Mouse (Mus musculus) forebrain, embryonic 12.5 days (tissue): ENCODE data around the gene Wfdc3. TPM values are rescaled to one million over a fixed set of nuclear protein-coding genes. Genes with fewer than 3 reads are reported as not detected.
"Not testable (repeated sequence)": the region's sequence is repeated elsewhere in the genome, so short reads cannot be mapped to it uniquely, and the experiment has no call there.

ENCODE experiments used
- ATAC-seq: fragments of 200-750 bp; cut with Nextera tagmentation; 2 replicates; pipeline ENCODE4 v1.8.0; 2017; ENCODE audit warnings: moderate TSS enrichment; ENCODE audit not compliant: low FRiP score
- H3K27ac ChIP-seq: fragments of 300-500 bp; sonication (generic); 2 replicates; pipeline ENCODE4 v1.5.1; 2016; ENCODE audit warnings: mild to moderate bottlenecking
- H3K27me3 ChIP-seq: fragments of 300-500 bp; sonication (generic); 2 replicates; pipeline ENCODE4 v1.6.1; 2016; ENCODE audit warnings: mild to moderate bottlenecking
- H3K36me3 ChIP-seq: fragments of 300-500 bp; sonication (generic); replicated peaks from 2 replicates; pipeline ENCODE4 v1.6.1; 2016; ENCODE audit warnings: mild to moderate bottlenecking
- H3K4me1 ChIP-seq: fragments of 300-500 bp; sonication (generic); 2 replicates; pipeline ENCODE4 v1.6.1; 2016
- H3K4me2 ChIP-seq: fragments of 300-500 bp; sonication (generic); 2 replicates; pipeline ENCODE4 v1.6.1; 2016; ENCODE audit warnings: mild to moderate bottlenecking, moderate library complexity
- H3K4me3 ChIP-seq: fragments of 300-500 bp; sonication (generic); replicated peaks from 2 replicates; pipeline ENCODE4 v1.5.1; 2016; ENCODE audit warnings: mild to moderate bottlenecking
- H3K9ac ChIP-seq: fragments of 300-500 bp; sonication (generic); 2 replicates; pipeline ENCODE4 v1.6.1; 2016; ENCODE audit warnings: mild to moderate bottlenecking
- H3K9me3 ChIP-seq: fragments of 300-500 bp; sonication (generic); 2 replicates; pipeline ENCODE4 v1.6.1; 2016
- WGBS: fragments of 180-500 bp; shearing (Covaris S2); methylation state at CpG from one replicate; pipeline ENCODE4 v1.1.7; 2016; 5-methylcytosine and 5-hydroxymethylcytosine counted together
- polyA plus RNA-seq: library from polyadenylated mRNA; unstranded; fragments of >200 nt; fragmentation: Nextera tagmentation; extraction: Ambion mirVana; gene quantifications from 2 replicates; pipeline ENCODE4 v1.2.1, GENCODE M21; 2016

Wfdc3 gene
- polyA plus RNA-seq, 1 experiment from 2014 or later = 0.73 TPM

- 86% methylated on average over 5 of the region's 5 CpGs for WGBS
- ATAC-seq = no peak
- H3K9me3 ChIP-seq = no peaks in the 10 kb centered on the region
These were observed 14.0 kb downstream of the Wfdc3 start for GRCm38 (mm10) chr2:164731719-164732118.

GRCm38 (mm10) chr2:164725895-164726619, 19.7 kb downstream of the Wfdc3 start:
- Histone ChIP-seq H3K4me1 (no peaks in the 10 kb centered on the region), H3K27me3 (0 out of 2 replicates have a peak, but pooled peaks cover 8% of the 10 kb centered on the region), H3K27ac (no peak overlapping the region), H3K4me3 (no peak overlapping the region), H3K4me2 (no peak overlapping the region), H3K36me3 (no peaks in the 10 kb centered on the region), H3K9me3 (no peaks in the 10 kb centered on the region), H3K9ac (no peak overlapping the region)
- no peak for ATAC-seq
- 27% methylated on average over 6 of the region's 6 CpGs for WGBS

More at GRCm38 (mm10) chr2:164731719-164732118, 14.0 kb downstream of the Wfdc3 start:
- no peak overlapping the region for H3K4me3 ChIP-seq
- H3K4me2 ChIP-seq = no peak overlapping the region
- no peaks in the 10 kb centered on the region for H3K4me1 ChIP-seq
- no peak overlapping the region for H3K27ac ChIP-seq
- peaks cover under 1% of the 10 kb centered on the region; the same call in 1 of the 2 replicates for H3K27me3 ChIP-seq
- H3K36me3 ChIP-seq = no peaks in the 10 kb centered on the region
- H3K9ac ChIP-seq = no peak overlapping the region

GRCm38 (mm10) chr2:164723276-164723675, 22.5 kb downstream of the Wfdc3 start:
- WGBS = 62% methylated on average over 4 of the region's 4 CpGs
- ATAC-seq = no peak
- no peak overlapping the region for H3K4me3 ChIP-seq
- H3K4me1 ChIP-seq = no peaks in the 10 kb centered on the region
- 0 out of 2 replicates have a peak, but pooled peaks cover 8% of the 10 kb centered on the region for H3K27me3 ChIP-seq
- H3K36me3 ChIP-seq = no peaks in the 10 kb centered on the region
- H3K9ac ChIP-seq = no peak overlapping the region
- no peak overlapping the region for H3K27ac ChIP-seq
- H3K4me2 ChIP-seq = no peak overlapping the region
- H3K9me3 ChIP-seq = no peaks in the 10 kb centered on the region

- not testable (repeated sequence) for H3K36me3 ChIP-seq, H3K4me1 ChIP-seq, H3K4me3 ChIP-seq, H3K27ac ChIP-seq, H3K9me3 ChIP-seq, H3K4me2 ChIP-seq, H3K9ac ChIP-seq, ATAC-seq, H3K27me3 ChIP-seq
- 93% methylated on average over 23 of the region's 23 CpGs for whole genome bisulfite sequencing
These were observed 29.4 kb downstream of the Wfdc3 start for GRCm38 (mm10) chr2:164716194-164716786.

GRCm38 (mm10) chr2:164715005-164715404, 30.7 kb downstream of the Wfdc3 start, which contains the start of gene Spint5:
TSS of gene Spint5 (plus strand) at chr2:164715305.
- H3K4me2 ChIP-seq = no peak within 1 kb of the TSS
- ATAC-seq = no peak
- no peaks in the 10 kb centered on the region for H3K9me3 ChIP-seq
- no peak within 1 kb of the TSS for H3K9ac ChIP-seq
- WGBS = 81% methylated on average over 6 of the region's 6 CpGs
- H3K4me1 ChIP-seq = no peaks in the 10 kb centered on the region
- no peak within 1 kb of the TSS for H3K27ac ChIP-seq
- no peaks in the 10 kb centered on the region for H3K27me3 ChIP-seq
- no peak within 1 kb of the TSS for H3K4me3 ChIP-seq
- no peaks in the 10 kb centered on the region for H3K36me3 ChIP-seq

GRCm38 (mm10) chr2:164705991-164706390, 39.7 kb downstream of the Wfdc3 start:
- H3K27ac ChIP-seq = no peak overlapping the region

GRCm38 (mm10) chr2:164705328-164705727, 40.4 kb downstream of the Wfdc3 start:
- Histone ChIP-seq H3K9me3 (no peaks in the 10 kb centered on the region), H3K4me1 (no peaks in the 10 kb centered on the region), H3K36me3 (no peaks in the 10 kb centered on the region), H3K27me3 (no peaks in the 10 kb centered on the region), H3K9ac (no peak overlapping the region), H3K27ac (no peak overlapping the region), H3K4me2 (no peak overlapping the region), H3K4me3 (no peak overlapping the region)
- 94% methylated on average over 6 of the region's 6 CpGs for WGBS
- ATAC-seq = no peak

More at GRCm38 (mm10) chr2:164705991-164706390, 39.7 kb downstream of the Wfdc3 start:
- Histone ChIP-seq H3K4me3 (no peak overlapping the region), H3K9ac (no peak overlapping the region), H3K4me2 (no peak overlapping the region), H3K36me3 (no peaks in the 10 kb centered on the region), H3K4me1 (no peaks in the 10 kb centered on the region), H3K27me3 (no peaks in the 10 kb centered on the region), H3K9me3 (no peaks in the 10 kb centered on the region)
- WGBS = 91% methylated on average over 14 of the region's 14 CpGs
- no peak for ATAC-seq

- no peak overlapping the region for H3K4me3 ChIP-seq
- H3K27me3 ChIP-seq = no peaks in the 10 kb centered on the region
- H3K36me3 ChIP-seq = no peaks in the 10 kb centered on the region
- H3K9ac ChIP-seq = no peak overlapping the region
- H3K27ac ChIP-seq = no peak overlapping the region
- H3K4me2 ChIP-seq = no peak overlapping the region
- H3K9me3 ChIP-seq = no peaks in the 10 kb centered on the region
- ATAC-seq = no peak
- H3K4me1 ChIP-seq = no peaks in the 10 kb centered on the region
- WGBS = 85% methylated on average over 5 of the region's 5 CpGs
These were observed 41.5 kb downstream of the Wfdc3 start for GRCm38 (mm10) chr2:164704235-164704634.

- H3K9ac ChIP-seq = no peak overlapping the region
- ATAC-seq = no peak
- H3K27me3 ChIP-seq = no peaks in the 10 kb centered on the region
- H3K9me3 ChIP-seq = no peaks in the 10 kb centered on the region
- H3K36me3 ChIP-seq = no peaks in the 10 kb centered on the region
- no peak overlapping the region for H3K4me2 ChIP-seq
- H3K4me1 ChIP-seq = no peaks in the 10 kb centered on the region
- H3K4me3 ChIP-seq = no peak overlapping the region
- no peak overlapping the region for H3K27ac ChIP-seq
- 95% methylated on average over 5 of the region's 5 CpGs for WGBS
These were observed 44.0 kb downstream of the Wfdc3 start for GRCm38 (mm10) chr2:164701761-164702160.

GRCm38 (mm10) chr2:164700959-164701358, 44.8 kb downstream of the Wfdc3 start:
- 85% methylated on average over 5 of the region's 5 CpGs for WGBS
- no peaks in the 10 kb centered on the region for H3K9me3 ChIP-seq
- no peaks in the 10 kb centered on the region for H3K27me3 ChIP-seq
- ATAC-seq = no peak
- no peak overlapping the region for H3K27ac ChIP-seq
- H3K4me3 ChIP-seq = no peak overlapping the region
- no peaks in the 10 kb centered on the region for H3K36me3 ChIP-seq
- no peak overlapping the region for H3K9ac ChIP-seq
- H3K4me2 ChIP-seq = no peak overlapping the region
- H3K4me1 ChIP-seq = no peaks in the 10 kb centered on the region

GRCm38 (mm10) chr2:164698201-164698600, 47.5 kb downstream of the Wfdc3 start, which contains the start of gene Spint4:
TSS of gene Spint4 (plus strand) at chr2:164698501.
- Histone ChIP-seq H3K27ac (no peak within 1 kb of the TSS), H3K9ac (no peak within 1 kb of the TSS), H3K4me3 (no peak within 1 kb of the TSS), H3K36me3 (no peaks in the 10 kb centered on the region), H3K4me1 (no peaks in the 10 kb centered on the region), H3K4me2 (no peak within 1 kb of the TSS), H3K27me3 (no peaks in the 10 kb centered on the region), H3K9me3 (no peaks in the 10 kb centered on the region)
- no peak for ATAC-seq
- WGBS = 76% methylated on average over 4 of the region's 4 CpGs

GRCm38 (mm10) chr2:164684807-164685206, 60.9 kb downstream of the Wfdc3 start, which contains the start of gene Wfdc13:
TSS of gene Wfdc13 (plus strand) at chr2:164685107.
- Histone ChIP-seq H3K9ac (no peak within 1 kb of the TSS), H3K27ac (no peak within 1 kb of the TSS), H3K9me3 (no peaks in the 10 kb centered on the region), H3K4me1 (no peaks in the 10 kb centered on the region), H3K36me3 (no peaks in the 10 kb centered on the region), H3K27me3 (0 out of 2 replicates have a peak, but pooled peaks cover 4% of the 10 kb centered on the region), H3K4me2 (no peak within 1 kb of the TSS), H3K4me3 (no peak within 1 kb of the TSS)
- 84% methylated on average over 3 of the region's 3 CpGs for WGBS
- ATAC-seq = no peak
